Mouse (Mus musculus) ES-Bruce4 (cell line): ENCODE measurements around the gene Olfr447.

Experiments used
- CTCF ChIP-seq: IDR thresholded peaks from one replicate; pipeline ENCODE4 v1.8.1; 2011; ENCODE audit warnings: low read depth, low read length
- POLR2A ChIP-seq: IDR thresholded peaks from one replicate; pipeline ENCODE4 v1.8.1; 2011; ENCODE audit warnings: low read length; ENCODE audit not compliant: insufficient read depth

GRCm38 (mm10) chr6:42890141-42890540 lies 18.5 kb upstream of the Olfr447 start, which contains the start of gene Olfr448:
- TF ChIP-seq POLR2A (no peak), CTCF (no peak)
